Mouse (Mus musculus) forebrain, embryonic 12.5 days (tissue): ENCODE data around the gene Coa4. TPM values are rescaled to one million over a fixed set of nuclear protein-coding genes. Genes with fewer than 3 reads are reported as not detected.

Experiments
- ATAC-seq: fragments of 200-750 bp; cut with Nextera tagmentation; 2 replicates; pipeline ENCODE4 v1.8.0; 2017; ENCODE audit warnings: moderate TSS enrichment; ENCODE audit not compliant: low FRiP score
- H3K27ac ChIP-seq: fragments of 300-500 bp; sonication (generic); 2 replicates; pipeline ENCODE4 v1.5.1; 2016; ENCODE audit warnings: mild to moderate bottlenecking
- H3K27me3 ChIP-seq: fragments of 300-500 bp; sonication (generic); 2 replicates; pipeline ENCODE4 v1.6.1; 2016; ENCODE audit warnings: mild to moderate bottlenecking
- H3K36me3 ChIP-seq: fragments of 300-500 bp; sonication (generic); replicated peaks from 2 replicates; pipeline ENCODE4 v1.6.1; 2016; ENCODE audit warnings: mild to moderate bottlenecking
- H3K4me1 ChIP-seq: fragments of 300-500 bp; sonication (generic); 2 replicates; pipeline ENCODE4 v1.6.1; 2016
- H3K4me2 ChIP-seq: fragments of 300-500 bp; sonication (generic); 2 replicates; pipeline ENCODE4 v1.6.1; 2016; ENCODE audit warnings: mild to moderate bottlenecking, moderate library complexity
- H3K4me3 ChIP-seq: fragments of 300-500 bp; sonication (generic); replicated peaks from 2 replicates; pipeline ENCODE4 v1.5.1; 2016; ENCODE audit warnings: mild to moderate bottlenecking
- H3K9ac ChIP-seq: fragments of 300-500 bp; sonication (generic); 2 replicates; pipeline ENCODE4 v1.6.1; 2016; ENCODE audit warnings: mild to moderate bottlenecking
- H3K9me3 ChIP-seq: fragments of 300-500 bp; sonication (generic); 2 replicates; pipeline ENCODE4 v1.6.1; 2016
- WGBS: fragments of 180-500 bp; shearing (Covaris S2); methylation state at CpG from one replicate; pipeline ENCODE4 v1.1.7; 2016; 5-methylcytosine and 5-hydroxymethylcytosine counted together
- polyA plus RNA-seq: library from polyadenylated mRNA; unstranded; fragments of >200 nt; fragmentation: Nextera tagmentation; extraction: Ambion mirVana; gene quantifications from 2 replicates; pipeline ENCODE4 v1.2.1, GENCODE M21; 2016

The Coa4 gene
- polyA plus RNA-seq, 1 experiment from 2014 or later: 12.6 TPM

GRCm38 (mm10) chr7:100508670-100509069, 28.2 kb upstream of the Coa4 start:
- Histone ChIP-seq H3K4me2 (no peak overlapping the region), H3K4me3 (no peak overlapping the region), H3K27ac (no peak overlapping the region), H3K9me3 (no peaks in the 10 kb centered on the region), H3K27me3 (0 out of 2 replicates have a peak, but pooled peaks cover 5% of the 10 kb centered on the region), H3K4me1 (no peaks in the 10 kb centered on the region), H3K9ac (no peak overlapping the region), H3K36me3 (no peaks in the 10 kb centered on the region)
- 71% methylated on average over 3 of the region's 3 CpGs for WGBS
- ATAC-seq: no peak

- Histone ChIP-seq H3K36me3 (no peaks in the 10 kb centered on the region), H3K4me2 (no peak overlapping the region), H3K27ac (no peak overlapping the region), H3K9ac (no peak overlapping the region), H3K4me3 (no peak overlapping the region), H3K27me3 (peaks cover 9% of the 10 kb centered on the region; the same call in 1 of the 2 replicates), H3K4me1 (0 out of 2 replicates have a peak, but pooled peaks cover 4% of the 10 kb centered on the region), H3K9me3 (no peaks in the 10 kb centered on the region)
- WGBS: 85% methylated on average over 8 of the region's 8 CpGs
- ATAC-seq: no peak
These were observed 25.3 kb upstream of the Coa4 start for GRCm38 (mm10) chr7:100511602-100512001.

- no peaks in the 10 kb centered on the region for H3K9me3 ChIP-seq
- 53% methylated on average over 11 of the region's 11 CpGs for WGBS
- no peak within 1 kb of the TSS for H3K4me2 ChIP-seq
- no peaks in the 10 kb centered on the region for H3K36me3 ChIP-seq
- H3K4me3 ChIP-seq: no peak within 1 kb of the TSS
- 0 out of 2 replicates have a peak, but pooled peaks cover 4% of the 10 kb centered on the region for H3K4me1 ChIP-seq
- no peak within 1 kb of the TSS for H3K27ac ChIP-seq
- H3K27me3 ChIP-seq: peaks cover 9% of the 10 kb centered on the region; the same call in 1 of the 2 replicates
- no peak for ATAC-seq
- H3K9ac ChIP-seq: no peak within 1 kb of the TSS
These were observed 22.3 kb upstream of the Coa4 start, which contains the start of gene Dnajb13 for GRCm38 (mm10) chr7:100514573-100514972. Dnajb13 (minus strand) TSS chr7:100514960.

GRCm38 (mm10) chr7:100520204-100520603, 16.7 kb upstream of the Coa4 start:
- Histone ChIP-seq H3K9ac (no peak overlapping the region), H3K4me1 (no peaks in the 10 kb centered on the region), H3K27me3 (no peaks in the 10 kb centered on the region), H3K9me3 (no peaks in the 10 kb centered on the region), H3K36me3 (no peaks in the 10 kb centered on the region), H3K4me3 (no peak overlapping the region), H3K4me2 (no peak overlapping the region), H3K27ac (no peak overlapping the region)
- 75% methylated on average over 7 of the region's 7 CpGs for WGBS
- ATAC-seq: no peak

GRCm38 (mm10) chr7:100520663-100521285, 16.1 kb upstream of the Coa4 start:
- Histone ChIP-seq H3K4me1 (no peaks in the 10 kb centered on the region), H3K27ac (no peak overlapping the region), H3K9me3 (no peaks in the 10 kb centered on the region), H3K4me2 (no peak overlapping the region; the same call in 1 of the 2 replicates), H3K9ac (no peak overlapping the region), H3K4me3 (no peak overlapping the region), H3K27me3 (no peaks in the 10 kb centered on the region), H3K36me3 (no peaks in the 10 kb centered on the region)
- WGBS: 22% methylated on average over 10 of the region's 10 CpGs
- ATAC-seq: peak; percentile 36

GRCm38 (mm10) chr7:100522222-100522621, 14.6 kb upstream of the Coa4 start:
- WGBS: 79% methylated on average over 3 of the region's 3 CpGs
- no peak overlapping the region for H3K4me3 ChIP-seq
- no peak overlapping the region for H3K27ac ChIP-seq

GRCm38 (mm10) chr7:100524669-100525068, 12.2 kb upstream of the Coa4 start:
- no peaks in the 10 kb centered on the region for H3K4me1 ChIP-seq
- H3K36me3 ChIP-seq: no peaks in the 10 kb centered on the region
- no peak for ATAC-seq
- no peak overlapping the region for H3K9ac ChIP-seq
- no peak overlapping the region for H3K4me2 ChIP-seq
- WGBS: 79% methylated on average over 8 of the region's 8 CpGs
- H3K9me3 ChIP-seq: no peaks in the 10 kb centered on the region
- H3K27ac ChIP-seq: no peak overlapping the region
- no peak overlapping the region for H3K4me3 ChIP-seq
- H3K27me3 ChIP-seq: no peaks in the 10 kb centered on the region

More at GRCm38 (mm10) chr7:100522222-100522621, 14.6 kb upstream of the Coa4 start:
- no peaks in the 10 kb centered on the region for H3K4me1 ChIP-seq
- H3K36me3 ChIP-seq: no peaks in the 10 kb centered on the region
- no peaks in the 10 kb centered on the region for H3K27me3 ChIP-seq
- H3K9ac ChIP-seq: no peak overlapping the region
- H3K9me3 ChIP-seq: no peaks in the 10 kb centered on the region
- H3K4me2 ChIP-seq: no peak overlapping the region
- ATAC-seq: no peak

- Histone ChIP-seq H3K4me2 (no peak overlapping the region), H3K36me3 (no peaks in the 10 kb centered on the region), H3K9ac (no peak overlapping the region), H3K27me3 (no peaks in the 10 kb centered on the region), H3K4me1 (no peaks in the 10 kb centered on the region), H3K4me3 (no peak overlapping the region), H3K9me3 (no peaks in the 10 kb centered on the region), H3K27ac (no peak overlapping the region)
- no peak for ATAC-seq
- 94% methylated on average over 5 of the region's 5 CpGs for WGBS
These were observed 6.1 kb upstream of the Coa4 start for GRCm38 (mm10) chr7:100530766-100531165.

GRCm38 (mm10) chr7:100533503-100533902, 3.4 kb upstream of the Coa4 start:
- H3K4me2 ChIP-seq: no peak overlapping the region
- H3K9me3 ChIP-seq: no peaks in the 10 kb centered on the region
- no peak for ATAC-seq
- no peaks in the 10 kb centered on the region for H3K36me3 ChIP-seq
- no peaks in the 10 kb centered on the region for H3K27me3 ChIP-seq
- H3K4me1 ChIP-seq: peaks cover 11% of the 10 kb centered on the region
- H3K4me3 ChIP-seq: no peak overlapping the region
- no peak overlapping the region for H3K9ac ChIP-seq
- H3K27ac ChIP-seq: no peak overlapping the region
- WGBS: 82% methylated on average over 2 of the region's 2 CpGs

- H3K27me3 ChIP-seq: no peaks in the 10 kb centered on the region
- H3K4me3 ChIP-seq: no peak overlapping the region
- no peak overlapping the region for H3K4me2 ChIP-seq
- no peak overlapping the region for H3K27ac ChIP-seq
- ATAC-seq: no peak
- peaks cover 11% of the 10 kb centered on the region for H3K4me1 ChIP-seq
- H3K9ac ChIP-seq: no peak overlapping the region
- 77% methylated on average over 3 of the region's 3 CpGs for WGBS
- H3K9me3 ChIP-seq: no peaks in the 10 kb centered on the region
- peaks cover 3% of the 10 kb centered on the region for H3K36me3 ChIP-seq
These were observed 2.7 kb upstream of the Coa4 start for GRCm38 (mm10) chr7:100534216-100534615.

- 91% methylated on average over 2 of the region's 2 CpGs for whole genome bisulfite sequencing
- H3K27ac ChIP-seq: no peak overlapping the region
- H3K9ac ChIP-seq: 0 out of 2 replicates have a peak overlapping the region, but pooled peaks have one; percentile 39
- H3K27me3 ChIP-seq: no peaks in the 10 kb centered on the region
- no peak overlapping the region for H3K4me3 ChIP-seq
- no peak for ATAC-seq
- H3K36me3 ChIP-seq: peaks cover 18% of the 10 kb centered on the region
- no peaks in the 10 kb centered on the region for H3K9me3 ChIP-seq
- H3K4me1 ChIP-seq: peaks cover 11% of the 10 kb centered on the region
- peak overlapping the region; percentile 67; the same call in 1 of the 2 replicates for H3K4me2 ChIP-seq
These were observed 1.0 kb upstream of the Coa4 start for GRCm38 (mm10) chr7:100535831-100536230.

GRCm38 (mm10) chr7:100537519-100537902, 640 bp downstream of the Coa4 start:
- Histone ChIP-seq H3K4me3 (peak overlapping the region; percentile 58), H3K27ac (peak overlapping the region; percentile 85; the same call in 1 of the 2 replicates), H3K9ac (peak overlapping the region; percentile 78), H3K9me3 (no peaks in the 10 kb centered on the region), H3K36me3 (peaks cover 18% of the 10 kb centered on the region), H3K4me2 (peak overlapping the region; percentile 67), H3K27me3 (no peaks in the 10 kb centered on the region), H3K4me1 (peaks cover 11% of the 10 kb centered on the region)
- 43% methylated on average over 7 of the region's 7 CpGs for WGBS
- no peak for ATAC-seq

- 96% methylated on average over 9 of the region's 9 CpGs for WGBS
- ATAC-seq: no peak
These were observed 2.6 kb downstream of the Coa4 start for GRCm38 (mm10) chr7:100539516-100539915.

More at GRCm38 (mm10) chr7:100539516-100539915, 2.6 kb downstream of the Coa4 start:
- Histone ChIP-seq H3K36me3 (peaks cover 18% of the 10 kb centered on the region), H3K27me3 (no peaks in the 10 kb centered on the region), H3K9me3 (no peaks in the 10 kb centered on the region), H3K4me2 (no peak overlapping the region), H3K27ac (no peak overlapping the region), H3K4me3 (no peak overlapping the region), H3K9ac (no peak overlapping the region), H3K4me1 (peaks cover 11% of the 10 kb centered on the region)
